Mouse (Mus musculus) lung, adult 18-20 months (tissue): ENCODE measurements around the gene Camta1.

Source experiments
- DNase-seq, 2 experiments: peaks; one replicate each; pipeline ENCODE4 v3.0.0; 2022; ENCODE audit warnings: mixed read lengths in 2 of 2

The Camta1 gene

DNA sequence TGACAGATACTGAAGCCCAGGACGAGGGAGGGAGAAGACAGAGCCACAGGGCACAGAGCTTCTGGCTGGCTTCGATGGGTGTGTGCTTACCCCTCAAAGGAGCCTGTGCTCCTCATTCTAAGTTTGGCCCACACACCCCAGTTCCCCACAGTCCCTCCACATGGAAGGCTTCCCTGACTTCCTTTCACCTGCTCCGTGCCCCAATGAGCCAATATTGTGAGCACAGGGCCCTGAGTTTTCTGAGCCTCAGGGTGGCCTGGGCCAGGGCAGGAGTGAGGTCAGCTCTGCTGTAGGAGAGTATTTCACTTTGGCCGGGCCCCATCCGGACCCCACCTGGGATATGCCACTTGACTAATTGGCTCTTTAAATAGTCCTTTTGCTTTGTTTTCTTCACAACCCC, 724.0 kb downstream of the Camta1 start:
- DNase-seq = no peak

DNA sequence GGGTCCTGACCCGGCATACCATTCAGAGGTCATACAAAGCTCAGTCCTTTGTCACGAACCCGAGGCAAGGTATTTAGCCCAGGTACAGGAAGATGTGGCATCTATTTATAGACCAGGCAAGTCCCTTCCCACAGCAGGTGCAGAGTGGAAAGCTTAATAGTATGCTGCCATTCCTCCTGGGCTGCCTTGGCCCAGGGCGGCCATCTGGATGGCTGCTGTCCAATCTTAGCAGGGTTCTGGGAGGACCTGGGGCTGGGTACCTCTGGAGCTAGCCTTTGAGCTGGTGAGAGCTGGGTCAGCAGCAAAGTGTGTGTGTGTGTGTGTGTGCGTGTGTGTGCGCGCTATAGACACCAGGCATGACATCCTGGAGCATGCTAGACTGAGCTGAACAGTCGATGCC, 726.2 kb downstream of the Camta1 start:
- no peak for DNase-seq

DNA sequence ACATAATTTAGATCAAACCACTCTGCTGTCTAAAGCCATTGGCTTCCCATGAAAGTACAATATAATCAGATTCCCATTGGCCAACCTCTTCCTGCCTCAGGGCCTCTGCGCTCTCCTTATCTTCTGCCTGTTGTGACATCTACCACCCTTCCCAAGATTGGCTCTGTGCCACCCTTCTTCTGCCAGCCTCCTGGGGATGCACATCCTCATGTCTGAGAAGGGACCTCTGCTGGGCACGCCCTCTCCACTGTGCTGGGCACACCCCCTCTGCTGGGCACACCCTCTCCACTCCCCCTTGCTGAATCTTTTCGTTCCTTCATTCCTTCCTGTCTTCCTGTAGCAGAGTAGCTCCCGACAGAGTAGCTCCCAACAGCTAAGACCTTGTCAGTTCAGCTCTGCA, 727.9 kb downstream of the Camta1 start:
- no peak for DNase-seq

DNA sequence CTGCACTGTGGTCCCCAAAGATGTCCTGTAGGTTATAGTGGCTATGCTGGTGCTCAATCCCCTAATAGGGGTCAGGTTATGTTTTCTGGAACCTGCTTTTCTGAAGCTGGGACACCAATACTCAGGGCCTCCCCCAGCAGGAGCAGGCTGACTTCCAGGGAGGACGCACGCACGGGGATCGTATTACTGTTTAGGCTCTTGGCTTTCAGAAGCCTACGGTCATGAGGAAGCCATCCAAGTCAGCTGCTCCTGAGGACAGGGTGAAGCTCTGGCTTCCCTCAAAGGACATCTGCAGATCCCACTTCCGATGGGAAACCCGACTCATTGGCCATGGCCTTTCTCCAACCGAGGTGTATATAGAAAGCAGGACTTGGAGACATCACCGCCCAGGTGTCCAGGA, 729.2 kb downstream of the Camta1 start:
- DNase-seq = no peak

DNA sequence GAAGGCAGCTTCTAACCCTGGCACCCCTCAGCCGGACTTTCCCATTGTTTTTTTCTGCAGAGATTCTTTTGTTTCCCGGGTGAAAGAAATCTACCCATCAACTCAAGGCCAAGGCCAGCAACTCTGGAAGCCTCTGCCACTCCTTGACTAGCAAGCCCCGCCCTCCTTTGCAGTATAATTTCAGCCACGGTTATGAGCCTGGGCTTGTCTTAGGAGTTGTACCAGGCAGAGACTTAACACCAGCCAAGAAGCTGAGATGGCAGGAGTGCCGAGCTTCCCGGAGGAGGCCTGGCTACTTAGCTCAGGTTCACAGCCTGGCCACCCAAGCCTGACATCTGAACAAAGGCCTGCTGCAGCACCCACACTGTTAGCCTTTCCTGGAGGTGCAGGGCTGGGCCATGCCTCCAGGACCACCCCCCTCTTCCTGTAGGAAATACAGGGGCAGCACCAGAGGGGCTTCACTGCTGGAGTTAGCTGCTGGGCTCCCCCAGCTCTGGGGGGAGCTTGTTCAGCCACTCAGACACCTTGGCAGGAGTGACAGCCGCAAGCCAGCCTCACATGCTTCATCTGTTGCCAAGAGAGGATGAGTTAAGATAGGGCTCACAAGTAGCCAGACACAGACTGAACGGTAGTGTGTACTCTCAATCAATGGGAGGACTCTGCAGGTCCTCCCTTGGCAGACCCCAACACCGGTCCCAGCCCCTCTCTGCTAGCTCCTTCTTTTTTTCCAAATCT, 730.8 kb downstream of the Camta1 start:
- DNase-seq = no peak

GRCm38 (mm10) chr4:151129725-151130557, 731.7 kb downstream of the Camta1 start:
- DNase-seq = no peak

GRCm38 (mm10) chr4:151128641-151129541, 732.8 kb downstream of the Camta1 start:
- peak in 1 of 2 experiments; percentile 16 for DNase-seq

GRCm38 (mm10) chr4:151127636-151128548, 733.8 kb downstream of the Camta1 start:
- DNase-seq = no peak

DNA sequence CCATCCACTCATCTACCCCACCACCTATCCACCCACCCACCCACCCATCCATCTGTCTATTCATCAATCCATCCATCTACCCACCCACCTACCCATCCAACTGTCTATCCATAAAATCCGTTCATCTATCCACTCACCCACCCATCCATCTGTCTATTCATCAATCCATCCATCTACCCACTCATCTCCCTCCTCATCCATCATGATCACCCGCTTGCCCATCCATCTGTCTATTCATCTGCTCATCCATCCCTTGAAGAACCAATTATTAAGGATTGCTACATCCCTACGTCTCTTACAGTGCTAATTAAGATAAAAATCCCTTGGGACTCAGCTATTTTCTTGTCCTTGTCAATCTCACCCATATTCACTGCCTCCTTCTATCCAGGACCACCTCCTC, 742.8 kb downstream of the Camta1 start:
- no peak for DNase-seq

GRCm38 (mm10) chr4:151114574-151114973, 747.1 kb downstream of the Camta1 start:
- no peak for DNase-seq

GRCm38 (mm10) chr4:151111226-151111625, 750.5 kb downstream of the Camta1 start:
- DNase-seq = no peak

GRCm38 (mm10) chr4:151108834-151109241, 752.8 kb downstream of the Camta1 start:
- no peak for DNase-seq

DNA sequence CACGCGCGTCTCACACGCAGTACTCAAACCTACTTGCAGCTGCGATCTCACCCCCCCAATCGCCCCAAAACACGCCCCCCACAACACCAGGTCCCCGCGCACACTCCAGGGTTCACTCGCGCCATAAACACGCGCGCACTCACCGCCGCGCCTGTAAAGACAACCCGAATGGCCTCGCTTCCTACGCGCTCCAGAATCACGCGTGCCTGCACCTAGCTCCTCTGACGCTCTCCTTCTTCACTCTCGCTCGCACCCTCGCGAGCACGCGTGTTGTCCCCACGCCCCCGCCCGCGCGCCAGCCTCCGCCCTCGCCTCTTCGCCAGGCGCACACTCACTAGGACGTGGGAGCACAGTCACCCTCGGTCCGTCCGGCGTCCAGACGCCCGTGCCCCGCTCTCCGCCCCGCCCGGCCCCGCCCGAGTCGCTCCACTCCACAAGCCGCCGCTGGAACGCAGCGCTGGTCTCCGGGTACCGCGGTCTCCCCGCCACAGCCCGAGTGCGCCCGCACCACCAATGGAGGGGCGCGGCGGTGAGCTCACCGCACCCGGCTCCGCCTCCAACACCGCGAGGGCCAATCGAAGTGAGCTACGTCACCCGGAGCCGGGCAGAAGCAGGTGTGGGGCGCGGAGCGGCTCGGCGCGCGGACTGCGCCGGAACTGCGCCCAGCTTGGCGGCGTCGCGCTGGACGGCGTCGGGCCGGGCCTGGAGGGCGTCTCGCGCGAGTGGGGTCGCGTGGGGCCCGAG, 753.5 kb downstream of the Camta1 start:
- DNase-seq = peak; percentile 81 to 86

- DNase-seq = peak; percentile 5 to 7
Measured at GRCm38 (mm10) chr4:151107131-151108001, 754.3 kb downstream of the Camta1 start.

DNA sequence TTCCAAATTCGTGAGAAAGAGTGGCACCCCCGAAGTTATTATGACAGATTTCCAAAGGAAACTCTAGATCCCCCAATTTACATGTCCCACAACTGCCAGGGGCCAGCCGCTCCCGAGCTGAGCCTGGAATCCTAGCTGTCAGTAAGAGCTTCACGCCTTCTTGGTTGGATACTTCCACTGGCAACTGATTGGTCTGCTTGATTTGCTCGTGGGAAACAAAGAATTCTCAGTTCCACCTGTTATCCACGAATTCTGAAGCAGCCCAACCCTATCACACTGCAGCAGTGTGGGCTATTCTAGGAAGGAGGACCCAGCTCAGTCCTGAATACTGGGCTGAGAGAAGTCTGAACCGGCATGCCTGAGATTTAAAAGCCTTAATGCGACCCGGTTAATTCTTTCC, 755.2 kb downstream of the Camta1 start:
- no peak for DNase-seq

- no peak for DNase-seq
Measured at GRCm38 (mm10) chr4:151105886-151106285, 755.8 kb downstream of the Camta1 start.

- no peak for DNase-seq
Measured at GRCm38 (mm10) chr4:151104147-151104546, 757.5 kb downstream of the Camta1 start.

DNA sequence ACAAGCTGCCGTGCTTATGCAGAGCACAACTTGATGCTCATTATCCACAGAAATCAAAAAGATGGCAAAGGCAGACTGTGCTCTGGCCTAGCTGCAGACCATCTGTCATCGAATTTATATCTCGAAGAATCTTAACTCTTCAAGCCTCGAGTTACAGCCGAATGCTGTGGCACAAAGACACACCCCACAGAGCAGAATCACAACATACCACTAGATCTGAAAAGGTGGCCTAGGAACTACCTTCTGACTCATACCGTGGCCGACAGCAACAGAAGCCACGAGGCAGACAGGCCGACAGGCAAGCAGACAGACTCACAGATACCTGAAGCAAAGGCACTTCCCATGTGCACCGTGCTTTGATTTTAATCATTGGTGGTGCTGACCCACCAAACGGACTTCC, 758.0 kb downstream of the Camta1 start:
- DNase-seq = no peak

DNA sequence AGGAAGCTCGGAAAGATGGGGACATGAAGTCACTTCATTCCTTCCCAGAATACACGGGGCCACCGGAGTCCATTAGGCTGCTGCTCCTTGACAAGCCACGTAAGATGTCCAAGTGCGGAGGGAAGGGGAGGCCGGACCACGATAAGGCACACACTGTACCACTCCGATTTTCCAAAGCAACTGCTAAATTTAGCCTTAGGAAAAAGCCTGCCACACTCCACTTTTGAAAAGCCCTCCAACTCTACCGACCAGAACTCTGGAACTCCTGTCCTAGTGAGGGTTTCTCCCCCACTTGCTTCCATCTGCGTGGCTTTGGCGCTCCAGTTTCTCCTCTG, 764.6 kb downstream of the Camta1 start:
- no peak for DNase-seq
